Mouse (Mus musculus) spleen, adult 2 months (tissue): ENCODE data around the gene Tex21.

Experiments
- CTCF ChIP-seq: fragments of 200-500 bp; IDR thresholded peaks from 2 replicates; pipeline ENCODE4 v1.5.1; 2011; ENCODE audit warnings: mild to moderate bottlenecking, inconsistent platforms; ENCODE audit not compliant: insufficient read depth, insufficient read length, insufficient replicate concordance; ENCODE audit errors: extremely low read depth
- POLR2A ChIP-seq: fragments of 200-500 bp; IDR thresholded peaks from 2 replicates; pipeline ENCODE4 v1.6.1; 2011; ENCODE audit warnings: low read depth, low read length, inconsistent platforms

GRCm38 (mm10) chr12:76179051-76179450 is 67.5 kb downstream of the Tex21 start:
- TF ChIP-seq CTCF, result no peak
- no peak for TF ChIP-seq POLR2A
